Mouse (Mus musculus) forebrain, embryonic 13.5 days (tissue): Measurements from ENCODE around the gene Fam160a1. TPM values are rescaled to one million over a fixed set of nuclear protein-coding genes. Genes with fewer than 3 reads are reported as not detected.

Experiments used
- polyA plus RNA-seq: library from polyadenylated mRNA; unstranded; fragments of >200 nt; fragmentation: Nextera tagmentation; extraction: Ambion mirVana; gene quantifications from 2 replicates; pipeline ENCODE4 v1.2.1, GENCODE M21; 2015

Fam160a1 gene
- polyA plus RNA-seq, 1 experiment from 2014 or later: 0.13 TPM

Other genes with a start within 250 kb of the Fam160a1 start
- gene Gatb, start 243.2 kb downstream of the Fam160a1 start, polyA plus RNA-seq: 20.4 and 23.0 TPM in 2 replicates
- gene Glt28d2, start 70.2 kb upstream of the Fam160a1 start, polyA plus RNA-seq: 0.08 and 0.11 TPM in 2 replicates
- 0.48 and 0.55 TPM in 2 replicates for gene Gm37240, start 70.2 kb upstream of the Fam160a1 start, polyA plus RNA-seq
- 4.7 and 5.6 TPM in 2 replicates for gene Sh3d19, start 153.8 kb upstream of the Fam160a1 start, polyA plus RNA-seq
- not detected in 2 replicates for gene Prss48, start 185.2 kb upstream of the Fam160a1 start, polyA plus RNA-seq